8 mouse cellular contexts compared by ENCODE assay signal in the genomic region with DNA sequence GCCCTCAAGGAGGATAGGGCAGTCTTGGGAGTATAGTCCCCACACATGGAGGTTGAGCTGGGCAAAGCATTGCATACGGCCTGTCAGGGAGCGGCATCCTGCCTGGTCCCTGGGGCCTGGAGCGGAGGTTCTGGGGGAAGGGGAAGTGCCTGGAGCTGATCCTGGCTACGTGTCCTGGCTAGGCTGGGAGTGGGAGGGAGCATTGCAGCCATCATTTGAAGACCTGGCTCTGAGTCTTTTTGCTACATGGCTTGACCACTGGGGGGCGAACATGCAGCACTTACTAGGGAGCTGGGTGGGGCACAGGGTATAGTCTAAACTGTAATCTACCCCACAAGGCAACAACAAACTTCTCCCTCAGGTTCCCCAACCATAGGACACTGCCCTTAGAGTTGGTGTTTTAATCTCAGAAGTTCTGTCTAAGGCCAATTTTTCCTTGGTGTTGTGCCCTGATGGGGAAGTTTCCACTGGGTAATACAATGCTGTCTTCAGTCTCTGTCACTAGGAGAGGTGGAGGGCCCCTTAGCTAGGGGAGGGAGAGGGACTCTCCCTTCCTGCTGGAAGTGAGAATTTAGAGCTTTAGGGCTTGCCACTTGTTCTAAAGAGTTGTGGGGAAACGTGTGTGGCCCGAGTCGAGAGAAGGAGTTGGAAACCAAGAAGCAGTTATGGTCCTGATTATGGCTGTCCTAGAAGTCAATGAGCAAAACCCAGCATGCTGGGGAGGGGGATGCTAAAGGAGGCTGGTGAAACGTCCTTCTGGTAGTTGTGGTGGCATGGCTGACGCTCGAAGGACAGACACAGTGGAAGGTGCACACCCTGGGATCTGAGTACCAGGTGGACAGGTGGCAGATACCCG. TPM values are rescaled to one million over a fixed set of nuclear protein-coding genes. Genes with fewer than 3 reads are reported as not detected.
DNase-seq lines count a peak whose midpoint lies in the region; ATAC-seq and TF ChIP-seq lines count a peak whose summit lies in the region.

No protein-coding gene starts in this region.

- no peaks in the 10 kb centered on the region for H3K36me3 ChIP-seq in liver, embryonic 11.5 days (ENCODE audit: control insufficient read depth, insufficient read depth, low read length)
- H3K36me3 ChIP-seq in neural tube, embryonic 13.5 days: no peaks in the 10 kb centered on the region
- no peaks in the 10 kb centered on the region for H3K36me3 ChIP-seq in testis, adult 2 months (ENCODE audit: control insufficient read depth, insufficient read depth, low read length)

- ATAC-seq in liver, embryonic 11.5 days (replicated peaks; ENCODE audit: low FRiP score): peak; percentile 44; the same call in 1 of the 2 replicates
- ATAC-seq in neural tube, embryonic 13.5 days (ENCODE audit: low read depth): no peak

- no peaks in the 10 kb centered on the region for H3K9me3 ChIP-seq in liver, embryonic 11.5 days (ENCODE audit: control insufficient read depth, low read length)
- H3K9me3 ChIP-seq in neural tube, embryonic 13.5 days: no peaks in the 10 kb centered on the region

- peak; percentile 71 to 83 for DNase-seq in left cerebral cortex, adult 2 months (ENCODE audit: extremely low spot score in 1 of 2, low spot score in 2 of 2)
- DNase-seq in left cerebral cortex, adult 8-10 months (ENCODE audit: low spot score in 2 of 2): no peak
- peak; percentile 85 for DNase-seq in embryo, embryonic 10.5 days (ENCODE audit: low spot score)
- DNase-seq in heart, adult 8-10 months (ENCODE audit: low spot score): peak; percentile 97
- DNase-seq in kidney, adult 8-10 months: peak; percentile 83 to 84
- peak; percentile 66 for DNase-seq in liver, embryonic 11.5 days (ENCODE audit: low spot score)

- intact Hi-C loops in left cerebral cortex, adult 2 months (cut with DNase I): loop anchor here (1.0 to 2.0 kb wide), 2 partner anchors 89 to 118 kb away; no protein-coding TSS in a partner anchor

- no peak for TF ChIP-seq POLR2A in testis, adult 2 months (IDR thresholded peaks at IDR 0.05; ENCODE audit: control insufficient read depth, low read depth, low read length)

- peak; percentile 84 for TF ChIP-seq CTCF in left cerebral cortex, adult 2 months (IDR thresholded peaks at IDR 0.05)
- peak; percentile 36; the same call in 1 of the 2 replicates for TF ChIP-seq CTCF in testis, adult 2 months (IDR thresholded peaks at IDR 0.05; ENCODE audit: control insufficient read depth, insufficient read depth, insufficient replicate concordance, low read depth, low read length)

- peak overlapping the region; percentile 53 for H3K27ac ChIP-seq in left cerebral cortex, adult 2 months
- H3K27ac ChIP-seq in liver, embryonic 11.5 days (ENCODE audit: low read depth, low read length): no peak overlapping the region
- H3K27ac ChIP-seq in neural tube, embryonic 13.5 days (replicated peaks): no peak overlapping the region
- H3K27ac ChIP-seq in testis, adult 2 months (ENCODE audit: control insufficient read depth, insufficient read depth, low read depth, low read length): peak overlapping the region; percentile 42

- no peak overlapping the region for H3K9ac ChIP-seq in liver, embryonic 11.5 days (ENCODE audit: low read depth, low read length)
- H3K9ac ChIP-seq in neural tube, embryonic 13.5 days: 0 out of 2 replicates have a peak overlapping the region, but pooled peaks have one; percentile 31

- peaks cover 33% of the 10 kb centered on the region for H3K27me3 ChIP-seq in liver, embryonic 11.5 days (replicated peaks; ENCODE audit: control insufficient read depth, insufficient read depth, low read length)
- H3K27me3 ChIP-seq in neural tube, embryonic 13.5 days: peaks cover 47% of the 10 kb centered on the region
- peaks cover 2% of the 10 kb centered on the region; the same call in 1 of the 2 replicates for H3K27me3 ChIP-seq in testis, adult 2 months (ENCODE audit: control insufficient read depth, insufficient read depth, low read length)

- WGBS in liver, embryonic 11.5 days: 36% methylated on average over 12 of the region's 12 CpGs
- 32% methylated on average over 12 of the region's 12 CpGs for WGBS in neural tube, embryonic 13.5 days

- peaks cover 29% of the 10 kb centered on the region for H3K4me1 ChIP-seq in liver, embryonic 11.5 days (replicated peaks; ENCODE audit: control insufficient read depth, insufficient read depth, low read length)
- peaks cover 42% of the 10 kb centered on the region for H3K4me1 ChIP-seq in neural tube, embryonic 13.5 days (replicated peaks)
- peaks cover 21% of the 10 kb centered on the region for H3K4me1 ChIP-seq in testis, adult 2 months (ENCODE audit: control insufficient read depth, insufficient read depth, low read length)

- H3K4me2 ChIP-seq in liver, embryonic 11.5 days: 0 out of 2 replicates have a peak overlapping the region, but pooled peaks have one; percentile 9
- H3K4me2 ChIP-seq in neural tube, embryonic 13.5 days: peak overlapping the region; percentile 25

- no peak overlapping the region for H3K4me3 ChIP-seq in left cerebral cortex, adult 2 months
- H3K4me3 ChIP-seq in liver, embryonic 11.5 days (ENCODE audit: low read depth, low read length): no peak overlapping the region
- H3K4me3 ChIP-seq in neural tube, embryonic 13.5 days: no peak overlapping the region
- H3K4me3 ChIP-seq in testis, adult 2 months (ENCODE audit: control insufficient read depth, low read depth, low read length): no peak overlapping the region

RNA-seq across cellular contexts. Expression of gene Ahnak, which starts 3.9 kb away (rescaled TPM):
- total RNA-seq in left cerebral cortex, adult 2 months (2021): 10 to 100 TPM; 22.5 to 32.2 TPM
- total RNA-seq in left cerebral cortex, adult 8-10 months (2022): 10 to 100 TPM; 24.9 to 29.0 (median 27.5) TPM
- 100 to 1,000 TPM; 332 to 446 (median 375) TPM for total RNA-seq in heart, adult 8-10 months (2022)
- 2.6 and 3.7 TPM in 2 replicates for polyA plus RNA-seq in liver, embryonic 11.5 days (2014; fragmentation: Nextera tagmentation; extraction: Ambion mirVana)
- 4.8 and 4.9 TPM in 2 replicates for polyA plus RNA-seq in neural tube, embryonic 13.5 days (2015; fragmentation: Nextera tagmentation; extraction: Ambion mirVana)
- polyA plus RNA-seq in testis, adult 2 months (2012; rRNA removed): 1.6 and 2.3 TPM in 2 replicates

RNA-seq across cellular contexts. Expression of gene Eef1g, which starts 26.2 kb away (rescaled TPM):
- 100 to 1,000 TPM; 228 to 236 TPM for total RNA-seq in left cerebral cortex, adult 2 months (2021)
- total RNA-seq in left cerebral cortex, adult 8-10 months (2022): 100 to 1,000 TPM; 224 to 271 (median 243) TPM
- total RNA-seq in heart, adult 8-10 months (2022): 100 to 1,000 TPM; 209 to 232 (median 227) TPM
- 598 and 618 TPM in 2 replicates for polyA plus RNA-seq in liver, embryonic 11.5 days (2014; fragmentation: Nextera tagmentation; extraction: Ambion mirVana)
- polyA plus RNA-seq in neural tube, embryonic 13.5 days (2015; fragmentation: Nextera tagmentation; extraction: Ambion mirVana): 323 and 328 TPM in 2 replicates
- 442 and 506 TPM in 2 replicates for polyA plus RNA-seq in testis, adult 2 months (2012; rRNA removed)

RNA-seq across cellular contexts. Expression of gene Tut1, which starts 39.4 kb away (rescaled TPM):
- total RNA-seq in left cerebral cortex, adult 2 months (2021): 10 to 100 TPM; 21.4 to 22.4 TPM
- total RNA-seq in left cerebral cortex, adult 8-10 months (2022): 10 to 100 TPM; 20.5 to 26.0 (median 22.1) TPM
- 10 to 100 TPM in 1 of 4 experiments, 1 to 10 TPM in 3; 8.1 to 10.3 (median 8.6) TPM for total RNA-seq in heart, adult 8-10 months (2022)
- 42.4 and 43.2 TPM in 2 replicates for polyA plus RNA-seq in liver, embryonic 11.5 days (2014; fragmentation: Nextera tagmentation; extraction: Ambion mirVana)
- polyA plus RNA-seq in neural tube, embryonic 13.5 days (2015; fragmentation: Nextera tagmentation; extraction: Ambion mirVana): 29.2 and 30.1 TPM in 2 replicates
- polyA plus RNA-seq in testis, adult 2 months (2012; rRNA removed): 38.2 and 38.6 TPM in 2 replicates

RNA-seq across cellular contexts. Expression of gene Mta2, which starts 51.3 kb away (rescaled TPM):
- total RNA-seq in left cerebral cortex, adult 2 months (2021): 10 to 100 TPM; 55.5 to 55.6 TPM
- 10 to 100 TPM; 46.8 to 53.8 (median 50.4) TPM for total RNA-seq in left cerebral cortex, adult 8-10 months (2022)
- total RNA-seq in heart, adult 8-10 months (2022): 10 to 100 TPM; 28.2 to 33.7 (median 30.4) TPM
- polyA plus RNA-seq in liver, embryonic 11.5 days (2014; fragmentation: Nextera tagmentation; extraction: Ambion mirVana): 75.6 and 81.1 TPM in 2 replicates
- polyA plus RNA-seq in neural tube, embryonic 13.5 days (2015; fragmentation: Nextera tagmentation; extraction: Ambion mirVana): 126 and 141 TPM in 2 replicates
- polyA plus RNA-seq in testis, adult 2 months (2012; rRNA removed): 14.0 and 14.5 TPM in 2 replicates

Comparison
In these comparisons a context has a peak if more than half of its experiments do, and no peak if none do; other contexts are left out.
1. DNase-seq: peak in left cerebral cortex, adult 2 months (2 of 2), embryo, embryonic 10.5 days (single experiment), heart, adult 8-10 months (single experiment), kidney, adult 8-10 months (2 of 2) and liver, embryonic 11.5 days (single experiment); none in left cerebral cortex, adult 8-10 months (0 of 2).
2. H3K27ac ChIP-seq: peak in left cerebral cortex, adult 2 months (single experiment) and testis, adult 2 months (single experiment); none in liver, embryonic 11.5 days (single experiment) and neural tube, embryonic 13.5 days (single experiment).
3. RNA of gene Ahnak, which starts 3.9 kb away (total RNA-seq): 332 to 446 TPM in heart, adult 8-10 months; 22.5 to 32.2 TPM in left cerebral cortex, adult 2 months and 24.9 to 29.0 TPM in left cerebral cortex, adult 8-10 months; every median in the first group is over 10 times any median in the second.